Mouse (Mus musculus) liver, adult (tissue): ENCODE data around the gene Gata5.

Experiments
- GATA4 ChIP-seq: IDR thresholded peaks from 2 replicates; pipeline ENCODE4 v1.6.1; 2014; ENCODE audit warnings: mild to moderate bottlenecking, low read length; ENCODE audit not compliant: insufficient replicate concordance

The Gata5 gene

DNA sequence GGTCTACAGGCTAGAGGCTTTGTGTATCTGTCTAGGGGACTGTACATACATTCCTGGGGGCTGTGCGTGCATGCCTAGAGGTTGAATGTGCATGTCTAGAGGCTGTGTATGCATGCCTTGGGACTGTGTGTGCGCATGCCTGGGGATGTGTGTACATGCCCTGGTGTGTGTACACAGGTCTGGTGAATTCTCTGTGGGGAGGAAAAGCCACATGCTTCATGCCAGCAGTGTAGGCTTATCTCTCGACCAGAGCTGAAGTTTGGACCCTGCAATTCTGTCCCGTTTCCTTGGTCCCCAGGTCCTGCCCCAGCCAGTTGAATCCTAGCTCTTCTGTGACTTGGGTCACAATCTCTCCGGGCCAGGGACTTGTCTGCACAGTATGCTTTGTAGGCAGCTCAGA, 42.9 kb downstream of the Gata5 start:
- TF ChIP-seq GATA4 = no peak

DNA sequence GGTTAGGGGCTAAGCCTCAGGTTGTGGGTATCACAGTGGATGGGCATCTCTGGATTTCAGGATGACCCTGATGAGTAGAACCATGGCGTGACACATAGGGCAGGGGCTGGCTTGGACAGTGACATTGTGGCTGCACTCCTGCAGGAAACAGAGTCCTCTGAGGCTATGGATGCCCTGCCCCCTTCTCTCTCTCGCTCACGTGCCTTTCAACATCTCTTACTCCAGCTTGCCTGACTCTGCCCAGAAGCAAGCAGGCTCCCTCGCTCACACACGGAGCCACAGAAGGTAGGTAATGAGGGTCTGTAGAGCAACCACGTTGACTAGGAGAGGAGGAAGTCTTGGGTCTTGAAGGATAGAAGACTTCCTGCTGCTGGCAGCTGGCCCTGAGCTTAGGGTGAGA, 44.0 kb downstream of the Gata5 start:
- TF ChIP-seq GATA4 = no peak

DNA sequence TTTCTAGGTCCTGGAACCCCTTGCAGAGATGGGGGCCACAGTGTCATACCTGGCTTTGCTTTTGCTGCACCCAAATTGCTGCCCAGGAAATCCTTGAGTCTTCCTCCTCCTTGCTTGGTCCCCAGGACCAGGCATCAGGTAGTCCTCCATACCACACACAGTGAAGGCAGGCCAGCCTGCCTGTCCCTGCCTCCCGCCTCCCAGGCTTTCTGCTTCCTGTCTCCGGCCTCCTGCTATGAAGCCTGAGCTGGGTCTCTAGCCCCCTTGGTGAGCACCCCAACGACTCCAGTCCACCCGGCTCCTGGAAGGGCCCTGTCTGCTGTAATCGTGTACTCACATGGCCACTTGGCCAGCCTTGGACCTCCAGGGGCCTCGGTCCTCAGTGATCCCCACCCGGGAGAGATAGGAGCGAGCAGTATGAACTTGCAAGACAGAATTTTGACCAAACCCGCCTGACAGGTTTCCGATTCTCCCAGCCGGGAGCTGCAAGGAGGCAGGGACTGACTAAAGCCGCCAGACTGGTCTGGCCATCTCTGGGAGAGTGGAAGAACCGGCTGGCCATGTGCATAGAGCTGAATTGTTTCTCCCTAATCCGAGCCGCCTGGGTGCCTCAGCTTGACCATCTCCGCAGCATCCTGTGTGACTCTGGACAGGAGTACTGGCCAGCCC, 44.9 kb downstream of the Gata5 start, which contains the start of gene Rbbp8nl:
Gene Rbbp8nl, minus strand, starts transcription at position 440 of the 669 bp plus-strand sequence.
- TF ChIP-seq GATA4 = no peak

DNA sequence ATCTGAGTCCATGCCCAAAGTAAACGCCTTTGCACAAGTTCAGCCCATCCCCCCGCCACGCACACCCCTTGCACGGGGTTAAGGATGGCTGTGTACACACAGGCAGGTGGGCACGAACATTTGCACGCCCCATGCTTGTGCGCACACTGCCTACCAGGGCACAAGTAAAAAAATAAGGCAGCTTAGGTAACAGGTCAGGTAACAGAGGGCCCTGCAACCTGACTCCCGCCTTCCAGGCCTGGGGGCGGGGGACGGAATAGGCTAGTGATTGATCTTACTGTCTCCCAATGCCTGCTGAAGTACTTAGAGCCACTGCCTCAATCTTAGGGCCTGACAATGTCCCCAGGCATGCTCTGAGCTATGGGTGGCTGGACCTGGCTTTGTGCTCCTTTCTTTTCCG, 45.5 kb downstream of the Gata5 start:
- TF ChIP-seq GATA4 = no peak

DNA sequence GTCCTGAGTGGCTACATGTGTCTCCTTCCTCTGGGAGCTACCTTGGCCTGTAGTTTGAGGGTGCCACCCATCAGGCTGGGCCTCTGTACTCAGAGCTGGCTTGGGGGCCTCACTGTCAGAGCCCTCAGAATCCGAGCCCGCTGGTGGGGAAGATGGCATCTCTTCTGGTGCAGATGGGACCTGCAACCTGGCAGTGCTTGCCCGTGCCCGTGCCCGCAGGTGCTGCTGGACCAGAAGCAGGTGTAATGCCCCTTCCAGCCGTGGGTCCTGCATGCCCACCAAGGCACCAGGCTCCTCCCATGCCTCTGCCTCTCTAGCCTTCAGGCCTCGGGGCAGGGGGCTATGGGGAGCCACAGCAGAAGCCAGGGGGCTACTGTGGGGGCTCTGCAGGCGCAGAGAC, 55.2 kb downstream of the Gata5 start:
- no peak for TF ChIP-seq GATA4

DNA sequence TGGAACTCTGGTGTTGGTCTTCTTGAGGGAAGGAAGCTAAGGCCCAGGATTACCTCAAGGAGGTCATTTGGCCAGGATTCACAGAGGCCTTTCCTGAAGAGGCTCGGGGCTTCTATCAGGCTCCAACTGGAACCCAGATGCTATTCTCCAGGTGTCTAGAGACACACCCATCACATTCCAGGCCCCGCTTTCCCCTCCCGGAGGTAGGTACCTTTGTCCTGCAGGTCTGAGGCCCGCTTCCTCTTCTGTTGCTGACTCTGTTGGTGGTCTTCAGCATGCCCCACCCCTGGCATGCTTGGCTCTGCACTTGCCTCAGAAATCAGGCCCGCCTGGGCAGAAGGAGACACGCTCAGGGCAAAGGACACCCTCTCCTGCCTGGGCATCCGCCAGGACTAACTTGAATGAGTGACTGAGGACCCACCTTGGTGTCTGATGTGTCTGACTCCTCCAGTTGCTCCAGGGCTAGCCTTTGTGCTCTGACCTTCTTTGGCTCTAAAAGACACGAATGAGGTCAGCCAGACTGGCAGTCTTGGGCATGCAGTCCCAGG, 56.7 kb downstream of the Gata5 start:
- TF ChIP-seq GATA4 = no peak

DNA sequence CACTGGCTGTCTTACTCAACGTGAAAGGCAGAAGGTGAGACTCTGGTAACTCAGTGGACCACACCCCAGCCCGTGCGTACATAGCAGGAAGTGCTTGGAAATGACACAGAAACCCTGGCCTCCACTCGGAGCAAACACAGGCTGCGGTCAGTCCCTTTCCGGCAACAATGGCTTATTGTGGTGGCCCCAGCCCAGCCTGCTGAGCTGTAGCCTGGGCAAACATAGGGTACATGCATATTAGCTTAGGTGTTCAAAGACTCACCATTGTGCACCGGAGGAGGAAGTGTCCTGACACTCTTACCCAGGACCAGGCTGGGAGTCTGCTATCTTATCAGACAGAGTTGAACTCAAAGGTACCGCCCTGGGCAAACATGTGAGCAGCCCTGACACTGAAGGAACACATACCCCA, 57.6 kb downstream of the Gata5 start:
- no peak for TF ChIP-seq GATA4

DNA sequence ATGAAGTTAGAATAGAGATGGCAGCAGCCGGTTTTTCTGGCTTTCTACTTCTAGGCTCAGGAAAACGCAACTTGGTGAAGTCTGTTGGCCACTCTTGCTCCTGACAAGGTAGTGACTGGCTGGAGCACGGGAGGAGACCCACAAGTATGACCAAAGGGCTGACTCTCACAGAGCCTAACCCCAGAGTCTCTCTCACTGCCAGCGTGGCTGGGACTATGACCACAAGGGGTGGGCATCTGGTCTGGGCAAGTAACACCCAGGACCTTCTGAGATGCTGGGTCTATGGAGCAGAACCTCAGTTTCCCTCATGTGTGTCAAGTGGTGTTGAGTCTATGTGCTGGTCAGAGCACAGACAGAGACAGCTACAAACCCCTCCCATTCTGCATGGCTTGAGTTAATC, 58.1 kb downstream of the Gata5 start:
- TF ChIP-seq GATA4 = no peak

DNA sequence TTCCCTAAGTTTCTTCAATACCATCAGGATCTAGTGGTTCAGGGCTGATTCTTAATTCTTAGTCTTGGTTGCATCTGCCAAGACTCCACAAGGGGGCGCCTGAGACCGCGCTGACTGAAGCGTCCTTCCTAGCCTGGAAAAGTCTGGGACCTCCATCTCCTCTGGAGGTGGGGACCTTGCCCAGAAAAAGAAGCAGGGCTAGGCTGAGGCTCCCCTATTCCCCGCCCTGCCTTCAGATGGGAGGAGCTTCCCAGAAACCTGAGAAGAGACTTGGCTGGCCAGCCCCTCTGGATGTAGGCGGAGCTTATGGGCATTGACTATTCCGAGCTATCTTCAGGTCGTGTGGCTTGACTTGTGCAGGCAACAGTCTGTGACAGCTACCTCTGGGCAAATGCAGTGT, 58.7 kb downstream of the Gata5 start:
- no peak for TF ChIP-seq GATA4
